ENCODE assay signal across 14 mouse cellular contexts in genomic region chr3:139397077-139397865, GRCm38 (mm10).
DNase-seq lines count a peak whose midpoint lies in the region; ATAC-seq lines count a peak whose summit lies in the region.
"Had no signal": no experiment of that assay in that cellular context is flagged by ENCODE, and none has a peak within 500 bp of the region (broad histone marks: within the 10 kb centered on the region; RNA-seq: fewer than 3 reads in every experiment).

No protein-coding gene starts in this region.

- H3K9ac ChIP-seq in forebrain, embryonic 13.5 days: no peak overlapping the region
- H3K9ac ChIP-seq in forebrain, embryonic 11.5 days (ENCODE audit: low read length): no peak overlapping the region
- H3K9ac ChIP-seq: embryonic facial prominence, embryonic 13.5 days; neural tube, embryonic 15.5 days had no signal

- H3K4me3 ChIP-seq in forebrain, embryonic 13.5 days: no peak overlapping the region
- no peak overlapping the region for H3K4me3 ChIP-seq in forebrain, embryonic 11.5 days (ENCODE audit: low read depth, low read length)
- H3K4me3 ChIP-seq: embryonic facial prominence, embryonic 13.5 days; limb, embryonic 10.5 days; neural tube, embryonic 15.5 days had no signal

- no peaks in the 10 kb centered on the region for H3K4me1 ChIP-seq in forebrain, embryonic 13.5 days
- H3K4me1 ChIP-seq in forebrain, embryonic 11.5 days (replicated peaks; ENCODE audit: control insufficient read depth, insufficient read depth, low read length): no peaks in the 10 kb centered on the region
- H3K4me1 ChIP-seq: embryonic facial prominence, embryonic 13.5 days; limb, embryonic 10.5 days; neural tube, embryonic 15.5 days had no signal

- ATAC-seq in forebrain, embryonic 13.5 days: peak; percentile 21; the same call in 1 of the 2 replicates
- ATAC-seq in forebrain, embryonic 11.5 days (replicated peaks; ENCODE audit: low FRiP score): no peak; the same call in 1 of the 2 replicates

- H3K27me3 ChIP-seq in forebrain, embryonic 13.5 days: no peaks in the 10 kb centered on the region
- no peaks in the 10 kb centered on the region for H3K27me3 ChIP-seq in forebrain, embryonic 11.5 days (ENCODE audit: control insufficient read depth, insufficient read depth, low read length)
- H3K27me3 ChIP-seq: embryonic facial prominence, embryonic 13.5 days; neural tube, embryonic 15.5 days had no signal

- DNase-seq in forebrain, embryonic 11.5 days (ENCODE audit: low spot score): no peak
- peak; percentile 4 for DNase-seq in layer of hippocampus, adult 11-12 months (ENCODE audit: low spot score)
- DNase-seq in layer of hippocampus, postnatal 25 days (ENCODE audit: extremely low spot score in 1 of 2, low spot score in 1 of 2): no peak
- DNase-seq in right cerebral cortex, postnatal 36 days (ENCODE audit: low spot score in 2 of 2): peak; percentile 8 to 14
- DNase-seq in right cerebral cortex, postnatal 25 days: no peak
- no peak for DNase-seq in adrenal gland, adult 8-10 months
- no peak for DNase-seq in adrenal gland, postnatal 36 days
- DNase-seq: cerebellum, adult 2 months; heart, postnatal 14 days had no signal

- no peak overlapping the region for H3K27ac ChIP-seq in forebrain, embryonic 13.5 days
- no peak overlapping the region for H3K27ac ChIP-seq in forebrain, embryonic 11.5 days (ENCODE audit: low read depth, low read length)
- H3K27ac ChIP-seq: embryonic facial prominence, embryonic 13.5 days; limb, embryonic 10.5 days; macrophage; neural tube, embryonic 15.5 days had no signal

- no peaks in the 10 kb centered on the region for H3K36me3 ChIP-seq in forebrain, embryonic 13.5 days (ENCODE audit: poor library complexity, severe bottlenecking)
- H3K36me3 ChIP-seq in forebrain, embryonic 11.5 days (ENCODE audit: control insufficient read depth, insufficient read depth, low read length): no peaks in the 10 kb centered on the region
- H3K36me3 ChIP-seq: embryonic facial prominence, embryonic 13.5 days; limb, embryonic 10.5 days; neural tube, embryonic 15.5 days had no signal

- peaks cover 6% of the 10 kb centered on the region for H3K9me3 ChIP-seq in forebrain, embryonic 13.5 days (replicated peaks)
- H3K9me3 ChIP-seq in forebrain, embryonic 11.5 days (ENCODE audit: control insufficient read depth, low read length): no peaks in the 10 kb centered on the region; the same call in 1 of the 2 replicates
- H3K9me3 ChIP-seq: embryonic facial prominence, embryonic 13.5 days; limb, embryonic 10.5 days; neural tube, embryonic 15.5 days had no signal

- H3K4me2 ChIP-seq in forebrain, embryonic 13.5 days: no peak overlapping the region
- H3K4me2 ChIP-seq in forebrain, embryonic 11.5 days (ENCODE audit: low read depth, low read length, severe bottlenecking): no peak overlapping the region
- H3K4me2 ChIP-seq: embryonic facial prominence, embryonic 13.5 days; neural tube, embryonic 15.5 days had no signal

- 61% methylated on average over 9 of the region's 9 CpGs for WGBS in forebrain, embryonic 13.5 days
- WGBS in forebrain, embryonic 11.5 days: 76% methylated on average over 9 of the region's 9 CpGs

Comparison
In these comparisons a context has a peak if more than half of its experiments do, and no peak if none do; other contexts are left out.
1. DNase-seq: peak in layer of hippocampus, adult 11-12 months (single experiment) and right cerebral cortex, postnatal 36 days (2 of 2); none in forebrain, embryonic 11.5 days (single experiment), layer of hippocampus, postnatal 25 days (0 of 2), right cerebral cortex, postnatal 25 days (single experiment), adrenal gland, adult 8-10 months (single experiment) and adrenal gland, postnatal 36 days (0 of 2).